Mouse (Mus musculus) brain, embryonic 14.5 days (tissue): ENCODE results near the gene Atp6v0e2. TPM values are rescaled to one million over a fixed set of nuclear protein-coding genes. Genes with fewer than 3 reads are reported as not detected.
"Not testable (repeated sequence)": the region's sequence is repeated elsewhere in the genome, so short reads cannot be mapped to it uniquely, and the experiment has no call there.

Experiments
- DNase-seq: peaks from one replicate; pipeline ENCODE4 v3.0.0-alpha.2; 2011; ENCODE audit warnings: low read depth
- CTCF ChIP-seq: fragments of 200-500 bp; IDR thresholded peaks from 2 replicates; pipeline ENCODE4 v1.5.1; 2012; ENCODE audit warnings: inconsistent platforms, mild to moderate bottlenecking, moderate library complexity, borderline replicate concordance; ENCODE audit not compliant: insufficient read depth, insufficient read length; ENCODE audit errors: extremely low read depth
- POLR2A ChIP-seq: fragments of 200-500 bp; IDR thresholded peaks from 2 replicates; pipeline ENCODE4 v1.6.1; 2012; ENCODE audit warnings: mild to moderate bottlenecking, inconsistent platforms, borderline replicate concordance; ENCODE audit not compliant: poor library complexity, insufficient read depth, insufficient read length, severe bottlenecking; ENCODE audit errors: extremely low read depth
- polyA plus RNA-seq: library from polyadenylated mRNA; depleted of rRNA; stranded (reverse); fragments of >200 nt; gene quantifications from 2 replicates; pipeline ENCODE4 v1.2.3, GENCODE M21; 2012

The Atp6v0e2 gene
- polyA plus RNA-seq, 1 experiment = 220 TPM

GRCm38 (mm10) chr6:48511861-48512260 lies 25.6 kb upstream of the Atp6v0e2 start:
- DNase-seq = no peak
- no peak for TF ChIP-seq CTCF

- DNase-seq = not testable (repeated sequence)
Measured at GRCm38 (mm10) chr6:48524882-48525281, 12.5 kb upstream of the Atp6v0e2 start.

- TF ChIP-seq POLR2A (no peak), CTCF (no peak)
Measured at GRCm38 (mm10) chr6:48527901-48528300, 9.5 kb upstream of the Atp6v0e2 start.

GRCm38 (mm10) chr6:48529261-48529660 lies 8.2 kb upstream of the Atp6v0e2 start:
- no peak for DNase-seq
- no peak for TF ChIP-seq POLR2A
- TF ChIP-seq CTCF = peak; percentile 17; the same call in 1 of the 2 replicates

More at GRCm38 (mm10) chr6:48527901-48528300, 9.5 kb upstream of the Atp6v0e2 start:
- DNase-seq = no peak

GRCm38 (mm10) chr6:48529871-48530440 lies 7.5 kb upstream of the Atp6v0e2 start:
- no peak for TF ChIP-seq POLR2A
- TF ChIP-seq CTCF = no peak
- no peak for DNase-seq

- no peak for DNase-seq
- no peak for TF ChIP-seq CTCF
- TF ChIP-seq POLR2A = no peak
Measured at GRCm38 (mm10) chr6:48530862-48531261, 6.6 kb upstream of the Atp6v0e2 start.

GRCm38 (mm10) chr6:48533475-48533874 lies 3.9 kb upstream of the Atp6v0e2 start:
- no peak for TF ChIP-seq CTCF
- no peak for TF ChIP-seq POLR2A
- DNase-seq = no peak

- TF ChIP-seq POLR2A = no peak
- TF ChIP-seq CTCF = no peak
- no peak for DNase-seq
Measured at GRCm38 (mm10) chr6:48534913-48535312, 2.5 kb upstream of the Atp6v0e2 start.

- no peak for DNase-seq
- TF ChIP-seq CTCF (no peak), POLR2A (no peak)
Measured at GRCm38 (mm10) chr6:48536091-48536490, 1.3 kb upstream of the Atp6v0e2 start.

- peak; percentile 88 for DNase-seq
- no peak for TF ChIP-seq POLR2A
- TF ChIP-seq CTCF = peak; percentile 69; the same call in 1 of the 2 replicates
Measured at GRCm38 (mm10) chr6:48538841-48539737, 1.7 kb downstream of the Atp6v0e2 start.

- TF ChIP-seq CTCF (no peak), POLR2A (no peak)
- DNase-seq = no peak
Measured at GRCm38 (mm10) chr6:48539860-48540259, 2.4 kb downstream of the Atp6v0e2 start.

- DNase-seq = no peak
Measured at GRCm38 (mm10) chr6:48540721-48541120, 3.3 kb downstream of the Atp6v0e2 start.

More at GRCm38 (mm10) chr6:48540721-48541120, 3.3 kb downstream of the Atp6v0e2 start:
- TF ChIP-seq CTCF (no peak), POLR2A (no peak)
